Mouse (Mus musculus): ENCODE measurements around the gene Zfp583. TPM values are rescaled to one million over a fixed set of nuclear protein-coding genes. Genes with fewer than 3 reads are reported as not detected.

Zfp583 gene
- polyA plus RNA-seq, 1 experiment from 2014 or later: 3.2 TPM

GRCm38 (mm10) chr7:6277906-6278305 lies 53.2 kb downstream of the Zfp583 start:
- no peaks in the 10 kb centered on the region for H3K9me3 ChIP-seq (replicated peaks; ENCODE audit: control insufficient read depth, low read length)
- no peak overlapping the region for H3K9ac ChIP-seq (ENCODE audit: low read length)
- 48% methylated on average over 3 of the region's 3 CpGs for WGBS
- H3K36me3 ChIP-seq (ENCODE audit: control insufficient read depth, insufficient read depth): no peaks in the 10 kb centered on the region
- no peaks in the 10 kb centered on the region for H3K4me1 ChIP-seq (ENCODE audit: control insufficient read depth, insufficient read depth, low read length)
- H3K27me3 ChIP-seq (ENCODE audit: control insufficient read depth, insufficient read depth, low read length): no peaks in the 10 kb centered on the region
- no peak overlapping the region for H3K4me3 ChIP-seq (ENCODE audit: low read length)
- no peak overlapping the region for H3K4me2 ChIP-seq (ENCODE audit: low read depth, low read length)
- H3K27ac ChIP-seq (ENCODE audit: low read length): no peak overlapping the region
- no peak for ATAC-seq (replicated peaks; ENCODE audit: extremely low read depth, insufficient read depth, low FRiP score)

GRCm38 (mm10) chr7:6265695-6266094 lies 65.4 kb downstream of the Zfp583 start:
- no peak overlapping the region for H3K4me3 ChIP-seq (ENCODE audit: low read length)
- H3K4me2 ChIP-seq (ENCODE audit: low read depth, low read length): no peak overlapping the region
- 59% methylated on average over 8 of the region's 8 CpGs for WGBS
- no peaks in the 10 kb centered on the region for H3K36me3 ChIP-seq (ENCODE audit: control insufficient read depth, insufficient read depth)
- H3K9me3 ChIP-seq (replicated peaks; ENCODE audit: control insufficient read depth, low read length): no peaks in the 10 kb centered on the region
- no peak for ATAC-seq (replicated peaks; ENCODE audit: extremely low read depth, insufficient read depth, low FRiP score)
- H3K27ac ChIP-seq (ENCODE audit: low read length): no peak overlapping the region
- no peaks in the 10 kb centered on the region for H3K4me1 ChIP-seq (ENCODE audit: control insufficient read depth, insufficient read depth, low read length)
- H3K27me3 ChIP-seq (ENCODE audit: control insufficient read depth, insufficient read depth, low read length): no peaks in the 10 kb centered on the region
- no peak overlapping the region for H3K9ac ChIP-seq (ENCODE audit: low read length)

Other genes starting within 250 kb of the Zfp583 start
- 22.2 and 22.5 TPM in 2 replicates for gene Zfp787, start 175.3 kb downstream of the Zfp583 start, polyA plus RNA-seq (2015; fragmentation: Nextera tagmentation; extraction: Ambion mirVana)
- gene Zfp444, start 159.1 kb downstream of the Zfp583 start, polyA plus RNA-seq (2015; fragmentation: Nextera tagmentation; extraction: Ambion mirVana): 34.4 and 35.4 TPM in 2 replicates
- not detected in 2 replicates for gene Galp, start 134.2 kb downstream of the Zfp583 start, polyA plus RNA-seq (2015; fragmentation: Nextera tagmentation; extraction: Ambion mirVana)
- not detected in 2 replicates for gene Zscan5b, start 109.0 kb downstream of the Zfp583 start, polyA plus RNA-seq (2015; fragmentation: Nextera tagmentation; extraction: Ambion mirVana)
- not detected in 2 replicates for gene Epp13, start 78.6 kb downstream of the Zfp583 start, polyA plus RNA-seq (2015; fragmentation: Nextera tagmentation; extraction: Ambion mirVana)
- gene Zfp667, start 44.7 kb downstream of the Zfp583 start, polyA plus RNA-seq (2015; fragmentation: Nextera tagmentation; extraction: Ambion mirVana): 4.9 and 5.1 TPM in 2 replicates
- gene Gm3854, start 12.5 kb upstream of the Zfp583 start, polyA plus RNA-seq (2015; fragmentation: Nextera tagmentation; extraction: Ambion mirVana): 1.0 and 1.5 TPM in 2 replicates
- 1.0 and 1.8 TPM in 2 replicates for gene Zfp78, start 32.0 kb upstream of the Zfp583 start, polyA plus RNA-seq (2015; fragmentation: Nextera tagmentation; extraction: Ambion mirVana)
- gene Zfp28, start 52.0 kb upstream of the Zfp583 start, polyA plus RNA-seq (2015; fragmentation: Nextera tagmentation; extraction: Ambion mirVana): 7.6 and 9.5 TPM in 2 replicates
- 0.20 TPM in 1 of 2 replicates, not detected in the other for gene Smim17, start 67.4 kb upstream of the Zfp583 start, polyA plus RNA-seq (2015; fragmentation: Nextera tagmentation; extraction: Ambion mirVana)
- gene Gm20715, start 79.0 kb upstream of the Zfp583 start, polyA plus RNA-seq (2015; fragmentation: Nextera tagmentation; extraction: Ambion mirVana): not detected in 2 replicates
- gene Olfr1344, start 107.4 kb upstream of the Zfp583 start, polyA plus RNA-seq (2015; fragmentation: Nextera tagmentation; extraction: Ambion mirVana): not detected in 2 replicates
- 0.02 TPM in 1 of 2 replicates, not detected in the other for gene Olfr1336, start 124.9 kb upstream of the Zfp583 start, polyA plus RNA-seq (2015; fragmentation: Nextera tagmentation; extraction: Ambion mirVana)
- not detected in 2 replicates for gene Olfr1346, start 135.8 kb upstream of the Zfp583 start, polyA plus RNA-seq (2015; fragmentation: Nextera tagmentation; extraction: Ambion mirVana)
- gene Olfr5, start 155.7 kb upstream of the Zfp583 start, polyA plus RNA-seq (2015; fragmentation: Nextera tagmentation; extraction: Ambion mirVana): not detected in 2 replicates
- not detected in 2 replicates for gene Olfr1347, start 168.5 kb upstream of the Zfp583 start, polyA plus RNA-seq (2015; fragmentation: Nextera tagmentation; extraction: Ambion mirVana)
- not detected in 2 replicates for gene Olfr1348, start 177.5 kb upstream of the Zfp583 start, polyA plus RNA-seq (2015; fragmentation: Nextera tagmentation; extraction: Ambion mirVana)
- gene Olfr1349, start 191.7 kb upstream of the Zfp583 start, polyA plus RNA-seq (2015; fragmentation: Nextera tagmentation; extraction: Ambion mirVana): not detected in 2 replicates
- gene Olfr1350, start 233.6 kb upstream of the Zfp583 start, polyA plus RNA-seq (2015; fragmentation: Nextera tagmentation; extraction: Ambion mirVana): not detected in 2 replicates